Mouse (Mus musculus): ENCODE measurements around the gene Ugt1a6b.

The Ugt1a6b gene

GRCm38 (mm10) chr1:88226670-88227379 lies 123.8 kb downstream of the Ugt1a6b start, which contains the start of gene Mroh2a:
Mroh2a (plus strand) TSS chr1:88226986.
- peak; percentile 3 for DNase-seq

GRCm38 (mm10) chr1:88227482-88227881 lies 124.4 kb downstream of the Ugt1a6b start:
- DNase-seq = peak; percentile 9

DNA sequence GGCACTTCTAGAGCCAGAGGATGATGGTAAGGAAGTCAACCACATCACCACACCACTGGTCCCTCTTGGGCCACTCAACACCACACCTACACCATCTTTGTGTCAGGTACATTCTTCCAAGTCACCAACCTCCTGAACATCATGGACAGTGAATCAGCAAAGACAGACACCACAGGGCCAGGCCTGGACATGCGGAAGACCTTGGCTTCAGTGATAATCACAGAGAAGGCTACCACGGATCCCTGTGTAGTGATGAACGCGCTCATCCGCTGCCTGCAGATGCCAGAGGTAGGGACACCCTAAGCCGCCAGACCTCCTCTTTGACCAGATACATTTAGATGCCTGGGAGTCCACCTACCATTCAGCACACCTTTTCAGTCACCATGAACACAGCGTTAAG lies 125.1 kb downstream of the Ugt1a6b start:
- no peak for DNase-seq

DNA sequence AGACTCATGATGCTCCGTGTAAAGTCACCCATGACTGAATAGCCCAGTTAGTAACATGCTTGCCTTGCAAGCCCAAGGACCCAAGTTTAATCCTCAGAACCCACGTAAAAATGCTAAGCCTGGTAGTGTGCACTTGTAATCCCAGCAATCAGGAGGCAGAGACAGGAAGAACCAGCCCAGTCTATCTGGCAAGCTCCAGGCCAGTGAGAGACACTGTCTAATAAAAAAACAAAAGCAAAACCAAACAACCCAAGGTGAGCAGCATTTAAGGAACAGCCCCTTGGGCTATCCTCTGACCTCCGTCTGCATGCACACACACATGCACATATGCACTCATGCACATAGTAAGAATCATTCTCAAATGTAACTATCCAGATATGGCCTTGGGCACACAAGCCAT lies 126.5 kb downstream of the Ugt1a6b start:
- no peak for DNase-seq

- no peak for DNase-seq
Measured at GRCm38 (mm10) chr1:88229986-88230385, 126.9 kb downstream of the Ugt1a6b start.

GRCm38 (mm10) chr1:88230421-88230820 lies 127.4 kb downstream of the Ugt1a6b start:
- no peak for DNase-seq

GRCm38 (mm10) chr1:88230981-88231802 lies 128.1 kb downstream of the Ugt1a6b start:
- DNase-seq = no peak

DNA sequence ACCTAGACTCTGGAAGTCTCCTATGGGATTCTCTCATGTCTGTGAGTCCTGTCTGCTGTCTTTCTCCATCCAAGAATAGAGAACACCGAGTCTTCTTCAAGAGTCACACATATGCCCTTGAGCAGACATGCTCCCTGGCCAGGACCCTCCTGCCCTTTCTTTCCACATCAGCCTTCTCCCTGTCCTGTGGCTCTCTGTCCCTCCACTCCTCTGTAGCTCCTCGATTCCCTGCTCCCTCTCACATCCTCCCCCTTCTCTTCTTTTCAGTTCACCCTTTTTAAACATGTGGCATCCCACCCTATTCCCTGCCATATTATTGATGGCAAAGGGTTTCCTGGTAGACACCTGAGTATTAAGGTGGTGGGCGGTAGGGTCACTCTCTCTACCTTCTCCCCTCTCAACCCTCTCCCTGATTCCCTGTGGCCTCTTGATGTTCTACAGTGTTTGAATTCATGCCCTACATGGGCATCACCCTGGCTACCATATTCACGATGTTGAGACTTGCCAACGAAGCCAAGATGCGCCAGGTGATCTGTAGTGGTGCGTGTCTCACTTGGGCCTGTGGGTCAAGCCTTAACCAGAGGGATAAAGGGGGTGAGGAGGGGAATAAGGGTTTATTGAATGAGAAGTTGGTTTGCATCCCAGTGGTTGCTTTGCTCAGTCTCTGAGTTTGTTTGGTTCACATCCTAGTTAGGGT lies 128.9 kb downstream of the Ugt1a6b start:
- no peak for DNase-seq

- no peak for DNase-seq
Measured at GRCm38 (mm10) chr1:88232664-88233380, 129.8 kb downstream of the Ugt1a6b start.

- no peak for DNase-seq
Measured at GRCm38 (mm10) chr1:88233421-88234247, 130.6 kb downstream of the Ugt1a6b start.

DNA sequence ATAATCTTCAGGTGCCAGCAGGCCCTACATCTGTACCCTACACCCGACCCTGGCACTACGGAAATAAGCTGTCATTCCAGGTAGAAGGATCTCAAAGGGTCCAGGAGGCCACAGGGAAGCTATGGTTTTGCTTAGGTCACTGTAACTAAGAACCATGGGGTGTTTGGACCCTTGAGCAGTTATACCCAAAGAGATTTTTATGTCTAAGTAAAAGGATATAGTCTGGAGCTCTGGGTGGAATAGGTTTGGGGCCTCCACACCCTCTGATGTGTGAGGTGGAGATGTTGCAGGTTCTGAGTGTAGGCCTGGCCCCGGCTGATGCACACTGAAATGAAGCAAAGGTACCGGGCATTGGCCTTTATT lies 131.2 kb downstream of the Ugt1a6b start:
- DNase-seq = no peak

GRCm38 (mm10) chr1:88234646-88235045 lies 131.6 kb downstream of the Ugt1a6b start:
- DNase-seq = no peak

DNA sequence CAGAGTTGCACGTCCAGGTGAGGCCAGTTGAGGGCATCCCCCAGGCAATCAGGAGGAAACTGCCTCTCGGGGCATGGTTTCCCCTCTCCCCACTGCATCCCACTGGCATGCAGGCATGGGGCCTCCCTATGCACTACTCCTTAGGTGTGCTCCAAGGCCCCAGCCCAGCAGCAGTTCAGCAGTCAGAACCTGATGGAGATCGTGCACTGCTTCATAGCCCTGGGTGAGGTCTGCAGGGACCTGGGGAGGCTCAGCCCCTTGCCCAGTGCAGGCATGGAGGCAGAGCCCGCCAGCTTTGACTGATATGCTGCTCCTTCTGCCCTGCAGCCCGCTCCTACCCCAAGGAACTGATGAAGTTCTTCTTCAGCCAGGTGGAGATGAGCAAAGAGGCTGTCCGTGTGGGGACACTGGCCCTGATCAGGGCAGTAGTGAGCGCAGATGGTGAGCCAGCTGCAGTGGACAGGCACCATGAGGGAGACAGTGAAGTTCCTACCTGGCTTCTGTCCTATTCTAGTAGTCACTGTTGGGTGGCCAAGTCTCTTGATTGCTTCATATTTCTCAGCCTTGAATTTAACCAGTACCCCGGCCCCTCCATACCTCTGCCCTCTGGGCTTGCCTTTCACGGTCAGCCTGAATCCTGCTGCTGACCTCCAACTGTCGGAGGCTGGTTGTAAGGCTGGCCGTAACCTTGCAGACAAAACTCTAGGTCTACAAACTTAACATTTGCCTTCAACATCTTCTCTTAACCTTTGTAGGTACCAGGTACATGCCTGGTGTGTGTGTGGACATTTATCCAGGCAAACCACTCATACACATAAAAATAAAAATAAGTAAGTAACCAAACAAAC lies 132.2 kb downstream of the Ugt1a6b start:
- DNase-seq = no peak

GRCm38 (mm10) chr1:88235894-88236415 lies 132.9 kb downstream of the Ugt1a6b start:
- no peak for DNase-seq

DNA sequence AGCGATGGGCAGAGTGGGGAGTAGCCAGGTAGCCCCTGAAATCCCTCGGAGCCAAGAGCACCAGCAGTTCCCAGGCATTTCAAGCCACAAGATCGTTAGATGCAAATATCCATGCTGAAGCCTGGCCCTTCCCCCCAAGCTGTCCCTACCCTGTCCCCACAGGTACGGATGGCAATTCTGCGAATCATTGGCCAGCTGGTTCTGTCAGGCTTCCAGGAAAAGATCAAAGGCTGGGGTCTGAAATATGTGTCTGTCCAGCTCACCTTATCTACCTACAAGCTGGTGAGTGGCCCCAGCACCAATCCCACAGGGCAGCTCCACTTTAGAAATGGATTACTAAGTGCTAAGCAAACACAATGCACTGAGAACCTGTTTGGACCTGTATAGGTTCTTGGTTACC lies 134.3 kb downstream of the Ugt1a6b start:
- no peak for DNase-seq

GRCm38 (mm10) chr1:88238771-88239170 lies 135.7 kb downstream of the Ugt1a6b start:
- DNase-seq = no peak

GRCm38 (mm10) chr1:88240072-88240471 lies 137.0 kb downstream of the Ugt1a6b start:
- no peak for DNase-seq

- DNase-seq = no peak
Measured at GRCm38 (mm10) chr1:88240579-88240978, 137.5 kb downstream of the Ugt1a6b start.

GRCm38 (mm10) chr1:88243861-88244260 lies 140.8 kb downstream of the Ugt1a6b start:
- no peak for DNase-seq

- DNase-seq = no peak
Measured at GRCm38 (mm10) chr1:88245881-88246280, 142.8 kb downstream of the Ugt1a6b start.

GRCm38 (mm10) chr1:88246386-88246785 lies 143.3 kb downstream of the Ugt1a6b start:
- DNase-seq = no peak
